Mouse (Mus musculus) heart, postnatal 0 days (tissue): ENCODE results near the gene Gm13276.
"Not testable (repeated sequence)": the region's sequence is repeated elsewhere in the genome, so short reads cannot be mapped to it uniquely, and the experiment has no call there.

ENCODE experiments used
- CTCF ChIP-seq: IDR thresholded peaks from 2 replicates; pipeline ENCODE4 v1.5.1; 2016; ENCODE audit warnings: antibody characterized with exemption, control low read depth, low read depth
- EP300 ChIP-seq: IDR thresholded peaks from 2 replicates; pipeline ENCODE4 v1.6.1; 2016; ENCODE audit warnings: antibody characterized with exemption, low read depth

GRCm38 (mm10) chr4:88791250-88791649 lies 5.7 kb downstream of the Gm13276 start, which contains the start of gene Gm13278:
- TF ChIP-seq EP300, CTCF: not testable (repeated sequence)
